Mouse (Mus musculus) bone marrow, adult 2 months (tissue): ENCODE data around the gene Ctbs.

Source experiments
- CTCF ChIP-seq: fragments of 200-500 bp; IDR thresholded peaks from 2 replicates; pipeline ENCODE4 v1.5.1; 2011; ENCODE audit warnings: low read length, control low read depth; ENCODE audit not compliant: control insufficient read depth, insufficient read depth
- POLR2A ChIP-seq: fragments of 200-500 bp; IDR thresholded peaks from 2 replicates; pipeline ENCODE4 v1.6.1; 2011; ENCODE audit warnings: low read depth, mild to moderate bottlenecking, control low read depth, low read length, borderline replicate concordance; ENCODE audit not compliant: control insufficient read depth

DNA sequence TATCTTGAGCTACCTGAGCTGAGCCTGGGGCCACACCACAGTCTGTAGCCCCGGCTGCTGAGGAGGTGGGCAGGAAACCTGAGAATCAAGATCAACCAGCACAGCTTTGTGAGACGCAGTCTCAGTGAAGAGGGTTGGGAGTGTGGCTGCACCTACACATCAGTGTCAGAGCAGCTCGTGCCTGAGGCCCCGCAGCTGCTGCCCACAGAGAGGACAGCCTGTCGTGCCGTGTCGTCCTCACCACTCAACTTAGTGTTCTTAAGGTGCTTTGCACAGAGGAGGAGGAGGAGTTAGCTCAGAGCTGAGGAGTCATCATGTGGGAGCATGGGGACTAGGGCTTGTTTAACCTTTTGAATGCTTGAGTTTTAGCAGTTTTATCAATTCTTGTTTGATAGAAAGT is 23.7 kb upstream of the Ctbs start:
- TF ChIP-seq POLR2A = no peak
- TF ChIP-seq CTCF = no peak
